Comparison of ENCODE assay signal across 13 mouse cellular contexts in genomic region chr15:68665331-68665730, GRCm38 (mm10).
"Had no signal": no experiment of that assay in that cellular context is flagged by ENCODE, and none has a peak within 500 bp of the region (broad histone marks: within the 10 kb centered on the region; RNA-seq: fewer than 3 reads in every experiment).

No protein-coding gene starts in this region.

- DNase-seq: lung, adult 18-20 months; lung, postnatal 10 days; lung, postnatal 4 days; midbrain, embryonic 14.5 days; retina, postnatal 1 day; right cerebral cortex, adult 18-20 months; right cerebral cortex, postnatal 25 days; right cerebral cortex, postnatal 4 days; spleen, adult 18-20 months; thymus, adult 18-20 months; thymus, postnatal 14 days; thymus, postnatal 36 days had no signal

- ATAC-seq: midbrain, embryonic 16.5 days had no signal
